Mouse (Mus musculus): ENCODE measurements around the gene Plekha4.
A peak's percentile ranks its signal among the peaks of the same experiment; 100 is the strongest.

- TF ChIP-seq CTCF (IDR thresholded peaks at IDR 0.05; ENCODE audit: borderline replicate concordance, insufficient read depth, low read depth, low read length) (peak; percentile 94), POLR2A (IDR thresholded peaks at IDR 0.05; ENCODE audit: borderline replicate concordance, insufficient read depth, low read length) (no peak)
These were observed 29.7 kb downstream of the Plekha4 start for GRCm38 (mm10) chr7:45555787-45556186.

Measured in cerebellum, adult 2 months (tissue).